Mouse (Mus musculus) heart, embryonic 16.5 days (tissue): ENCODE measurements at regions not wholly inside any gene's neighbourhood (a gene's known extent, or its start where the extent isn't known, plus 50 kb on each side); places are given as distances from the start of the nearest gene placed in this dataset.

ENCODE experiments used
- ATAC-seq: fragments of 200-750 bp; cut with Nextera tagmentation; replicated peaks from 2 replicates; pipeline ENCODE4 v1.8.0; 2017; ENCODE audit warnings: moderate number of reproducible peaks; ENCODE audit not compliant: insufficient read depth, low FRiP score; ENCODE audit errors: extremely low read depth
- H3K27ac ChIP-seq: fragments of 300-500 bp; sonication (generic); 2 replicates; pipeline ENCODE4 v1.5.1; 2014; ENCODE audit warnings: mild to moderate bottlenecking, low read length, control low read depth, moderate library complexity
- H3K27me3 ChIP-seq: fragments of 300-500 bp; sonication (generic); 2 replicates; pipeline ENCODE4 v1.6.1; 2014; ENCODE audit warnings: low read length, mixed read lengths; ENCODE audit not compliant: control insufficient read depth, insufficient read depth
- H3K36me3 ChIP-seq: fragments of 300-500 bp; sonication (generic); 2 replicates; pipeline ENCODE4 v1.6.1; 2014; ENCODE audit not compliant: control insufficient read depth, insufficient read depth
- H3K4me1 ChIP-seq: fragments of 300-500 bp; sonication (generic); 2 replicates; pipeline ENCODE4 v1.6.1; 2014; ENCODE audit warnings: low read length, mixed read lengths; ENCODE audit not compliant: control insufficient read depth, insufficient read depth
- H3K4me2 ChIP-seq: fragments of 300-500 bp; sonication (generic); 2 replicates; pipeline ENCODE4 v1.6.1; 2014; ENCODE audit warnings: low read depth, mild to moderate bottlenecking, control low read depth, low read length
- H3K4me3 ChIP-seq: fragments of 300-500 bp; sonication (generic); 2 replicates; pipeline ENCODE4 v1.5.1; 2014; ENCODE audit warnings: mild to moderate bottlenecking, control low read depth, low read length
- H3K9ac ChIP-seq: fragments of 300-500 bp; sonication (generic); 2 replicates; pipeline ENCODE4 v1.6.1; 2014; ENCODE audit warnings: low read length, control low read depth
- H3K9me3 ChIP-seq: fragments of 300-500 bp; sonication (generic); replicated peaks from 2 replicates; pipeline ENCODE4 v1.6.1; 2016; ENCODE audit warnings: low read length; ENCODE audit not compliant: control insufficient read depth
- WGBS: fragments of 180-500 bp; shearing (Covaris S2); extraction: QIAGEN DNeasy Blood & Tissue Kit; methylation state at CpG from one replicate; pipeline ENCODE4 v1.1.7; 2014; 5-methylcytosine and 5-hydroxymethylcytosine counted together

DNA sequence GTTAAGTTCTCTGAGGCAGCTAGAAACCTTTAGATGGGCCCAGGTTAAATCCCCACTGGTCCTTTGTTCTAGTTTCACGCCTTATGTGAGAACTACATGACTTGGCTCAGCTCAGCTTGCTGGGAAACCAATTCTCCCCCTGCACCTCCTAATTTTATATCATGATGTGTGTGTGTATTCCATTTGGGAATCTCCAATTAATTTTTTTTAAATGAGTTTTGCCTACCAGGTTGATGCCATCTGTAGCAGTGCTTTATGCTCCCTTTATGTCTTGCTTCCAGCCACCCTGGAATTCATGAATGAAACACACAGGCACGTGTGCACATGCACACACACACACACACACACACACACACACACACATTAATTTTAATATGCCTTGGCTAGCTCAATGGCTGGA, 180.0 kb upstream of the Gli3 start:
- H3K9me3 ChIP-seq: peaks cover 7% of the 10 kb centered on the region

DNA sequence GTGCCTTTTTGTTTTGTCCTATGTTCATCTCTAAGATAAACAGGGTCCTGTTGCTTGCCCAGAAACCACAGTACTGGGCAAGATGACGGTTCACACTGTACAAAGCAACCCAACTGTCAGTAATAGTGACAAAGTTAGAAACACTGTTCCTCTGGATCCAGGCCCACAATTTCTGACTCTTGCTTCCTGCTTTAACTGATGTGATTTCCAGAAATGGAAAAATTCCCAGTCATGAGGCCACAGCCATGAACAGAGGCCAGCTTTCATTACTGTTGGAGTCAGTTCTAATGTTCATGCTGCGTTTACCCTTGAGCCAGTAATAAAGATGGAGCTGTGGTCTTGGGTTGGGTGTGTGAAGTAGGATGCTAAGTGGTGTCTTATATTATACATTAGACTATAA, 164.6 kb upstream of the Gli3 start:
- no peaks in the 10 kb centered on the region for H3K9me3 ChIP-seq
- H3K27ac ChIP-seq: no peak overlapping the region; the same call in 1 of the 2 replicates
- H3K4me1 ChIP-seq: no peaks in the 10 kb centered on the region
- no peak overlapping the region for H3K9ac ChIP-seq
- no peaks in the 10 kb centered on the region for H3K27me3 ChIP-seq
- H3K36me3 ChIP-seq: no peaks in the 10 kb centered on the region
- WGBS: 49% methylated on average over 2 of the region's 2 CpGs
- H3K4me3 ChIP-seq: no peak overlapping the region
- ATAC-seq: 0 out of 2 replicates have a peak, but pooled peaks have one; percentile 28
- no peak overlapping the region for H3K4me2 ChIP-seq

More for the DNA sequence above, 180.0 kb upstream of the Gli3 start:
- no peak overlapping the region for H3K9ac ChIP-seq
- WGBS: 49% methylated on average over 2 of the region's 2 CpGs
- no peaks in the 10 kb centered on the region for H3K27me3 ChIP-seq
- no peak for ATAC-seq
- H3K4me2 ChIP-seq: no peak overlapping the region
- H3K27ac ChIP-seq: no peak overlapping the region
- H3K4me1 ChIP-seq: no peaks in the 10 kb centered on the region
- no peak overlapping the region for H3K4me3 ChIP-seq
- no peaks in the 10 kb centered on the region for H3K36me3 ChIP-seq

DNA sequence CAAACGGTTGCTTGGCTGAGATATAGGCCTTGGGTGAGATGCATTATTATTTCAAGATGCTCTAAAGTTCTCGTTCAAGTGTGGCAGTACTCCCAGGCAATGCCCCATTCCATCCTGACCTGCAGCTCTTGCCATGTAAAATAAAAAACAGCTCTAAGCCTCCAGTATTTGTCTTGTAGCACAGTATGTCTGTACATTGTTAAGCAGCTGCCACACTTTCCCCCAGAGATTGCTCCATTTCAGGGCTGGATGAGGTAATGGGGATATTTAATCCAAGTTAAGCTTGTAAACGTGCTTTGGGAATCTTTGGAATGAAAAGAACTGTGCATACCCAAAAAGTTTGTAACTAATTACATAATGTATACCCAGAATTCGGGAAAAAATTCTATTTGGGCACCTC, 137.6 kb upstream of the Gli3 start:
- Histone ChIP-seq H3K9me3 (no peaks in the 10 kb centered on the region), H3K36me3 (no peaks in the 10 kb centered on the region), H3K4me1 (no peaks in the 10 kb centered on the region), H3K27ac (no peak overlapping the region), H3K27me3 (no peaks in the 10 kb centered on the region), H3K4me2 (no peak overlapping the region), H3K9ac (no peak overlapping the region), H3K4me3 (no peak overlapping the region)
- ATAC-seq: no peak
- 42% methylated on average over 4 of the region's 4 CpGs for WGBS

DNA sequence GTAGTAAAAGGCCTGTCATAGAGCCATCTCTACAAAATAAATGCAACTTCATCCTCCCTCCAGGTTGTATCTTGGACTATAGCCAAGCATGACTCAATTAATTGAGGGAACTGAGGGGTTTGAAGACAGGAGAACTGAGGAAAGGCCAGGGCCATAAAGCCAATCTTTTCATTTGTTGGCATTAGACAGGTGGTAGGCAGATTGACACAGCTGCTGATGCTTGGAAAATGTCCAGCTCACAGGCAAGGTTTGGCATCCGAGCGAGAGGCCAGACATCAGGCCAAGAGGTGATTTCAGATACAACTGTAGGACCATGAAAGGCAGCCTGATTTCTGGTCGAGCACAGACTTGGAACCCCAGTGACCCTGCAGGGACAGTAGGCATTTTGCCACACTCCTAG, 136.9 kb upstream of the Gli3 start:
- 64% methylated on average over 3 of the region's 3 CpGs for WGBS
- Histone ChIP-seq H3K4me1 (no peaks in the 10 kb centered on the region), H3K27me3 (no peaks in the 10 kb centered on the region), H3K36me3 (no peaks in the 10 kb centered on the region), H3K9ac (no peak overlapping the region), H3K4me2 (no peak overlapping the region), H3K27ac (no peak overlapping the region), H3K9me3 (no peaks in the 10 kb centered on the region), H3K4me3 (no peak overlapping the region)
- ATAC-seq: no peak

DNA sequence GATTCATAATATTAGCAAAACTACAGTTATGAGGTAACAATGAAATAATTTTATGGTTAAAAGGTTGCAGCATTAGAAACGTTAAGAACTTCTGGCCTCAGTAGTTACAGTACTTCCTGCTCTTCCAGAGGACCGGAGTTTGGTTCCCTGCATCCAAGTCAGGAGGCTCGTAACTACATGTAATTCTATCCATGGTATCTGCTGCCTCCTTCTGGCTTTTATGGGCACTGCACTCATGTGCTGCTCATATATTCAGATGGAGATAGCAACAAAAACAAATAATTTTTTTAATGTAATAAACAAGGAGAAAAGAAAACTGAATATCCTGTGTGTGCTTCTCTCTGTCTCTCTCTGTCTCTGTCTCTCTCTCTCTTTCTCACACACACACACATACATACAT, 133.5 kb upstream of the Gli3 start:
- no peak for ATAC-seq

DNA sequence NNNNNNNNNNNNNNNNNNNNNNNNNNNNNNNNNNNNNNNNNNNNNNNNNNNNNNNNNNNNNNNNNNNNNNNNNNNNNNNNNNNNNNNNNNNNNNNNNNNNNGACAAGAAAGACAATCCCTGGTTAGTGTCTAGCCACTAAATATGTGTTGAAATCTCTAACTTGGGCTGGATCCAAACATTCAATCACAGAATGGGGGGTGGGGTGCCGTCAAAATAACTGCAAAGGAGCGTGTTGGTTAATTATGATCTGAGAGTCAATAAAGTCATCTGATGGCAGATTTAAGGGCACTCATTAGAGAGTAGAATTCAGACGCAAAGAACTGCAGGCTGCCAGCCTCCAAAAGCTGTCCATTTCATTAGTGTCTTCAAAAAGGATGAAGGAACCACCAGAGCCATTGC, 119.6 kb upstream of the Gli3 start:
- Histone ChIP-seq H3K9ac (no peak overlapping the region), H3K27ac (no peak overlapping the region), H3K4me2 (no peak overlapping the region), H3K9me3 (no peaks in the 10 kb centered on the region), H3K4me3 (no peak overlapping the region), H3K4me1 (no peaks in the 10 kb centered on the region), H3K36me3 (no peaks in the 10 kb centered on the region), H3K27me3 (no peaks in the 10 kb centered on the region)
- no peak for ATAC-seq
- WGBS: 38% methylated on average over 3 of the region's 3 CpGs

More for the DNA sequence above, 133.5 kb upstream of the Gli3 start:
- Histone ChIP-seq H3K4me3 (no peak overlapping the region), H3K4me2 (no peak overlapping the region), H3K27ac (no peak overlapping the region), H3K4me1 (no peaks in the 10 kb centered on the region), H3K36me3 (no peaks in the 10 kb centered on the region), H3K27me3 (no peaks in the 10 kb centered on the region), H3K9me3 (no peaks in the 10 kb centered on the region), H3K9ac (no peak overlapping the region)
- WGBS: 85% methylated on average over 3 of the region's 3 CpGs

DNA sequence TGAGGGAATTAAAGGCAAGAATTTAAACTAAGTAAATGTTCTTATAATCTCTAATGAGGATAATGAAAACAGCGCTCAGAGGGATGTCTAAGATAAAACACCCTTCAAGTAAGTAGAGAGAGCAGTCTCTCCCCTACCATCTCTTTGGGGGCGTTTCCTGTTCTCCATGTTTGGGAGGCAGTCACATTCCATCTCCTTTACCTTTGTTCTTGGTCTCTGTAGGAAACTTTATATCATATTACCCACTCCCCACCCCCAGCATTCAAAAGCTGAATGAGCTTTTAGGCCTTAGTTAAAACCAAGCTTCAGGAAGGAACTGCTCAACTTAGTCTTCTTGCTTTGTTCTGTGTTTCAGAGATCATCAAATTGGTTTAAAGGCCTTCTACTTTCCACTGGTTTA, 116.2 kb upstream of the Gli3 start:
- no peaks in the 10 kb centered on the region for H3K4me1 ChIP-seq
- no peak overlapping the region for H3K4me2 ChIP-seq
- H3K27me3 ChIP-seq: no peaks in the 10 kb centered on the region
- no peak overlapping the region for H3K27ac ChIP-seq
- H3K9ac ChIP-seq: no peak overlapping the region
- H3K36me3 ChIP-seq: no peaks in the 10 kb centered on the region
- ATAC-seq: no peak
- H3K4me3 ChIP-seq: no peak overlapping the region
- no peaks in the 10 kb centered on the region for H3K9me3 ChIP-seq
- WGBS: 30% methylated on average over 2 of the region's 2 CpGs

DNA sequence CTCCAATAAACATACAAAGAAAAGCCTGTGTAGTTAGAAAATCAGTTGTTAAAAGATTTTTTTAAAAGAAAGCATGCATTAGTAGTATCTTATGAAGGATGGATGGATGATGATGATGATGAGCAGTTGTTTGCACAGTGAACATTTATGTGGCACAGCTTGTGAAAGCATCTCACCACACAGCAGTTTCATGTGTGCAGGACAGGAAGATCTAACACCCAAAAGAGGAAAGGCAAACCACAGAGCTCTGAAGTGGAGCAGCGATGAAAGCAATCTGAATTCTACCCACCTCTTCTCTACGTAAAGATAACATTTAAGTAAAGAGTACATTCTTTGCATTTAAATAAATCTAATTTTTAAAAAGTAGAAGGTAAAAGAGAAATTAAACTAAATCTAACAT, 96.6 kb upstream of the Gli3 start:
- Histone ChIP-seq H3K9ac (no peak overlapping the region), H3K4me2 (no peak overlapping the region), H3K4me1 (no peaks in the 10 kb centered on the region), H3K4me3 (no peak overlapping the region), H3K27me3 (no peaks in the 10 kb centered on the region), H3K27ac (no peak overlapping the region), H3K36me3 (no peaks in the 10 kb centered on the region), H3K9me3 (no peaks in the 10 kb centered on the region)
- 75% methylated on average over 2 of the region's 2 CpGs for WGBS
- no peak for ATAC-seq

DNA sequence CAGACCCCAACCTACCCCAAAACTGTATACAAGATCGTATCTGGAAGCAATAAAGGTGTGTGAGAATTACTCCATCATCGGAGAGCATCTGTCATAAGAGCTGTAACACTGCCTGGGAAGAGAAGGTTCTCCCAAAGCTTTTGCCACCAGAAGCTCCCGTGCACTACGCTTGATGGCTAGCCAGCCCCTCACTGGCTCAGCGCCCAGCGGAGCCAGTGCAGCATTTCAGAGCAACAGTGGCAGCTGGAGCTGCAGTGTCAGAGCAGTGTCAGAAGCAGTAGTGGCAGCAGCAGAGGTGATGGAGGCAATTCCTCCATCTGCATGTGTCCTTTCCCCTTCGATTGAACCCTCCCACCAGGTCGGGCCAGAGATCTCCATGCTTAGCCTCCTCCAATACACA, 83.0 kb upstream of the Gli3 start:
- Histone ChIP-seq H3K27me3 (no peaks in the 10 kb centered on the region), H3K9me3 (no peaks in the 10 kb centered on the region), H3K9ac (no peak overlapping the region), H3K27ac (no peak overlapping the region), H3K4me1 (no peaks in the 10 kb centered on the region), H3K4me2 (no peak overlapping the region), H3K36me3 (no peaks in the 10 kb centered on the region), H3K4me3 (no peak overlapping the region)
- WGBS: 68% methylated on average over 8 of the region's 8 CpGs
- no peak for ATAC-seq

DNA sequence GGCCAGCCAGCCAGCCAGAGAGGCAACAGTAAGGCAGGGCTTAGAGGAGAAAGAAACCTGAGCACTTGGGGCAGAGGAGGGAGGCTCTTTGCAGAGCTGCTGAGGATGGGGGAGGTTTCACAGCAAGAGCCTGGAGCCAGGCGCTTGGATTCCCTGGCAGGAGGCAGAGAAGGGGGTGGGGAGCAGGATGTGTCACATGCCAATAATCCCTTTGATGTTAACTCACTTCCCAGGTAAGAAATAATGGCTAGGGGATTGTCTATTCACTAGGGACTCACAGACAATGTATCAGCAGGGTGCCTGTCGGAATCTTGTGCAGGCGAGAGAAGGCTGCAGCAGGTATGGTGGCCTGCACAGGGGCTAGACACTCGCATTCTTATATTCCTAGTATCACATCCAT, 67.8 kb upstream of the Gli3 start:
- Histone ChIP-seq H3K27me3 (no peaks in the 10 kb centered on the region), H3K36me3 (no peaks in the 10 kb centered on the region), H3K9ac (no peak overlapping the region), H3K27ac (no peak overlapping the region), H3K4me1 (no peaks in the 10 kb centered on the region), H3K4me3 (no peak overlapping the region), H3K9me3 (no peaks in the 10 kb centered on the region), H3K4me2 (no peak overlapping the region)
- WGBS: 23% methylated on average over 4 of the region's 4 CpGs
- ATAC-seq: no peak
